Mouse (Mus musculus) embryonic facial prominence, embryonic 13.5 days (tissue): ENCODE measurements around the gene Eps8l2. TPM values are rescaled to one million over a fixed set of nuclear protein-coding genes. Genes with fewer than 3 reads are reported as not detected.

Experiments used
- ATAC-seq: fragments of 200-750 bp; cut with Nextera tagmentation; 2 replicates; pipeline ENCODE4 v1.8.0; 2017; ENCODE audit warnings: low read depth; ENCODE audit not compliant: insufficient number of reproducible peaks, insufficient read depth, low FRiP score, low TSS enrichment
- H3K27ac ChIP-seq: fragments of 300-500 bp; sonication (generic); 2 replicates; pipeline ENCODE4 v1.5.1; 2015; ENCODE audit warnings: moderate library complexity, mild to moderate bottlenecking, inconsistent platforms
- H3K27me3 ChIP-seq: fragments of 300-500 bp; sonication (generic); 2 replicates; pipeline ENCODE4 v1.6.1; 2015; ENCODE audit warnings: mild to moderate bottlenecking, inconsistent platforms
- H3K36me3 ChIP-seq: fragments of 300-500 bp; sonication (generic); 2 replicates; pipeline ENCODE4 v1.6.1; 2015; ENCODE audit warnings: mild to moderate bottlenecking, inconsistent platforms
- H3K4me1 ChIP-seq: fragments of 300-500 bp; sonication (generic); 2 replicates; pipeline ENCODE4 v1.6.1; 2015; ENCODE audit warnings: inconsistent platforms
- H3K4me2 ChIP-seq: fragments of 300-500 bp; sonication (generic); 2 replicates; pipeline ENCODE4 v1.6.1; 2015; ENCODE audit warnings: moderate library complexity, mild to moderate bottlenecking, inconsistent platforms
- H3K4me3 ChIP-seq: fragments of 300-500 bp; sonication (generic); 2 replicates; pipeline ENCODE4 v1.5.1; 2015; ENCODE audit warnings: mild to moderate bottlenecking, inconsistent platforms
- H3K9ac ChIP-seq: fragments of 300-500 bp; sonication (generic); 2 replicates; pipeline ENCODE4 v1.6.1; 2015; ENCODE audit warnings: mild to moderate bottlenecking, inconsistent platforms
- H3K9me3 ChIP-seq: fragments of 300-500 bp; sonication (generic); 2 replicates; pipeline ENCODE4 v1.6.1; 2016; ENCODE audit warnings: inconsistent platforms
- WGBS: fragments of 180-500 bp; shearing (Covaris S2); methylation state at CpG from one replicate; pipeline ENCODE4 v1.1.7; 2015; ENCODE audit warnings: mixed read lengths; 5-methylcytosine and 5-hydroxymethylcytosine counted together
- polyA plus RNA-seq: library from polyadenylated mRNA; unstranded; fragments of >200 nt; fragmentation: Nextera tagmentation; extraction: Ambion mirVana; gene quantifications from 2 replicates; pipeline ENCODE4 v1.2.1, GENCODE M21; 2015

Gene Eps8l2
- polyA plus RNA-seq, 1 experiment from 2014 or later = 13.1 TPM

- no peaks in the 10 kb centered on the region for H3K27me3 ChIP-seq
- no peaks in the 10 kb centered on the region for H3K9me3 ChIP-seq
- 0 out of 2 replicates have a peak overlapping the region, but pooled peaks have one; percentile 52 for H3K9ac ChIP-seq
- no peak for ATAC-seq
- H3K27ac ChIP-seq = no peak overlapping the region
- H3K36me3 ChIP-seq = peaks cover 98% of the 10 kb centered on the region
- H3K4me1 ChIP-seq = no peaks in the 10 kb centered on the region
- no peak overlapping the region for H3K4me3 ChIP-seq
- no peak overlapping the region for H3K4me2 ChIP-seq
- WGBS = 86% methylated on average over 2 of the region's 2 CpGs
These were observed 24.3 kb upstream of the Eps8l2 start for GRCm38 (mm10) chr7:141314416-141314815.

DNA sequence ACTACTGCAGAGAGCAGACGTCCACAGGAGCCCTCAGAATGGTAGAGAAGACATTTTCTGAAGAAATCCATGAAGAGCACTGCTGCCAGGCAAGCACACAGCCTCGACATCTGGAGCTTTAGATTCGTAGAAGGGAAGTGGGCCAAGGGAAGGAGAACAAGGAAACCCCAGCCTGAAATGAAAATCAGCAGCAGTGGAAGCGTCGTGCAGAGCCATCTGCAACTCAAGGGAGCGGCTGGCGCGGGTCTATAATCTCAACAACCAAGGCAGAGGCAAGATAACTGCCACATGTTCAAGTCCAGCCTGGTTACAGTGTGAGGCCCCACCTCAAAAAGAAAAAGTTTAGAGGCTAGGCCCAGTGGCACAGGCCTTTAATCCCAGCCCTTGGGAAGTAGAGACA, 23.6 kb upstream of the Eps8l2 start:
- H3K9me3 ChIP-seq = no peaks in the 10 kb centered on the region
- 86% methylated on average over 8 of the region's 8 CpGs for WGBS
- no peak overlapping the region for H3K9ac ChIP-seq
- H3K4me3 ChIP-seq = no peak overlapping the region
- no peak overlapping the region for H3K4me2 ChIP-seq
- no peaks in the 10 kb centered on the region for H3K4me1 ChIP-seq
- ATAC-seq = no peak
- no peak overlapping the region for H3K27ac ChIP-seq
- H3K27me3 ChIP-seq = no peaks in the 10 kb centered on the region
- peaks cover 97% of the 10 kb centered on the region for H3K36me3 ChIP-seq

- 80% methylated on average over 5 of the region's 5 CpGs for WGBS
- no peak for ATAC-seq
- Histone ChIP-seq H3K4me1 (no peaks in the 10 kb centered on the region), H3K4me3 (no peak overlapping the region), H3K36me3 (peaks cover 96% of the 10 kb centered on the region), H3K4me2 (no peak overlapping the region), H3K9ac (no peak overlapping the region), H3K9me3 (no peaks in the 10 kb centered on the region), H3K27ac (no peak overlapping the region), H3K27me3 (no peaks in the 10 kb centered on the region)
These were observed 22.7 kb upstream of the Eps8l2 start for GRCm38 (mm10) chr7:141315974-141316373.

DNA sequence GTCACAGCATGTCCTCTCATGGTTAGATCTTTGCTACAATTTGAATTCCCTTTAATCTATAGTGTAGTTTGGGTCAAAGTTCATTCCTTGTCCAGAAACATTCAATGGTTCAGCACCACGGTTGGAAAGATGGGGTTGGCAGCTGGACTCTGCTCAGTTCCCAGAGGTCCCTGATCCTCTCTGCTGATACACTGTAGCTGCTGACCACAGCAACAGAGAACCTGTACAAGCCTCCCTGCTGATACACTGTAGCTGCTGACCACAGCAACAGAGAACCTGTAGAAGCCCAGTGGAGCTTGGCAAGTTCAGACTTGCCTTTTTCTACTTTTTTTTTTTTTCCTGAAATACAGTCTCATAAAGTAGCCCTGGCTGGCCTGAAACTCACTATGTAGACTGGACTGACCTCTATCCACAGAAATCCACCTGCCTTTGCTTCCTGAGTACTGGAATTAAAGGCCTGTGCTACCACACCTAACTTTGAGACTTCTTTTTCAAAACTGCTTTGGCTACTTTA, 21.0 kb upstream of the Eps8l2 start:
- peaks cover 96% of the 10 kb centered on the region for H3K36me3 ChIP-seq
- no peak overlapping the region for H3K4me2 ChIP-seq
- no peak overlapping the region for H3K27ac ChIP-seq
- H3K4me1 ChIP-seq = no peaks in the 10 kb centered on the region
- H3K27me3 ChIP-seq = no peaks in the 10 kb centered on the region
- no peaks in the 10 kb centered on the region for H3K9me3 ChIP-seq
- no peak overlapping the region for H3K9ac ChIP-seq
- 84% methylated on average over 1 of the region's 1 CpGs for WGBS
- H3K4me3 ChIP-seq = no peak overlapping the region
- ATAC-seq = no peak

DNA sequence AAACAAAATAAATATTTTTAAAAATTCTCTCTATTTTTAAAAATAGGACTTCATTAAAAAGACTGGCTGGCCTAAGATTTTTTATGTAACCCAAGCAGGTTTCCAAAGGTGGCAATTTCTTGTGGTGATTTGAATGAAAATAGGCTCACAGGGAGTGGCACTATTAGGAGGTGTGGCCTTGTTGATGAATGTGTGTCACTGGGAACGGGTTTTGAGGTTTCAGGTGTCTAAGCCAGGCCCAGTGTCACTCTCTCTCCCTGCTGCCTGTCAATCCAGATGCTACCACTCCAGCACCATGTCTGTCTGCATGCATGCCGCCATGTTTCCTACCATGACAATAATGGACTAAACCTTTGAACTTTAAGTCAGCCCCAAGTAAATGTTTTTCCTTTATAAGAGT, 19.2 kb upstream of the Eps8l2 start:
- Histone ChIP-seq H3K4me3 (no peak overlapping the region), H3K4me1 (no peaks in the 10 kb centered on the region), H3K27me3 (no peaks in the 10 kb centered on the region), H3K27ac (no peak overlapping the region), H3K9me3 (no peaks in the 10 kb centered on the region), H3K9ac (no peak overlapping the region), H3K36me3 (peaks cover 97% of the 10 kb centered on the region), H3K4me2 (no peak overlapping the region)
- no peak for ATAC-seq
- 66% methylated on average over 2 of the region's 2 CpGs for WGBS

DNA sequence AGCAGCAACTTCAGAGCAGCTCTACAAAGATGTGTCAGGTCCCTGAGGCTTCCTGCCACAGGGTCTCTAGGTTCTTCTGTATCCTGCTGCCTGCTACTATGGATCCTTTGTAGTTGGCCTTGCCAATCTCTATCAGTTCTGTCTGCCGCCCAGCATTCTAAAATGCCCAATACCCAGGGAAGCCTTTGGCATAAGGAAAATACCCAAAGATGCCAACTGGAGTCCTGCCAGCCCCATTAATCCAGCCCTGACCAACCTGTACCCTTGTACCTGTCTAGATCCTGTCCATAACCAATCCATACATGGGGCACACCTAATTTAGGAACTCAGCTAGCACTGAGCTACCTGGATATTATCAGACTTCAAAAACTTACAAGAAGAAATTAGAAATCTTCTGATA, 14.0 kb upstream of the Eps8l2 start:
- Histone ChIP-seq H3K4me2 (no peak overlapping the region), H3K27me3 (no peaks in the 10 kb centered on the region), H3K36me3 (peaks cover 45% of the 10 kb centered on the region), H3K4me3 (no peak overlapping the region), H3K9me3 (no peaks in the 10 kb centered on the region), H3K9ac (no peak overlapping the region), H3K4me1 (peaks cover 31% of the 10 kb centered on the region), H3K27ac (no peak overlapping the region)
- 92% methylated on average over 1 of the region's 1 CpGs for WGBS
- ATAC-seq = no peak

DNA sequence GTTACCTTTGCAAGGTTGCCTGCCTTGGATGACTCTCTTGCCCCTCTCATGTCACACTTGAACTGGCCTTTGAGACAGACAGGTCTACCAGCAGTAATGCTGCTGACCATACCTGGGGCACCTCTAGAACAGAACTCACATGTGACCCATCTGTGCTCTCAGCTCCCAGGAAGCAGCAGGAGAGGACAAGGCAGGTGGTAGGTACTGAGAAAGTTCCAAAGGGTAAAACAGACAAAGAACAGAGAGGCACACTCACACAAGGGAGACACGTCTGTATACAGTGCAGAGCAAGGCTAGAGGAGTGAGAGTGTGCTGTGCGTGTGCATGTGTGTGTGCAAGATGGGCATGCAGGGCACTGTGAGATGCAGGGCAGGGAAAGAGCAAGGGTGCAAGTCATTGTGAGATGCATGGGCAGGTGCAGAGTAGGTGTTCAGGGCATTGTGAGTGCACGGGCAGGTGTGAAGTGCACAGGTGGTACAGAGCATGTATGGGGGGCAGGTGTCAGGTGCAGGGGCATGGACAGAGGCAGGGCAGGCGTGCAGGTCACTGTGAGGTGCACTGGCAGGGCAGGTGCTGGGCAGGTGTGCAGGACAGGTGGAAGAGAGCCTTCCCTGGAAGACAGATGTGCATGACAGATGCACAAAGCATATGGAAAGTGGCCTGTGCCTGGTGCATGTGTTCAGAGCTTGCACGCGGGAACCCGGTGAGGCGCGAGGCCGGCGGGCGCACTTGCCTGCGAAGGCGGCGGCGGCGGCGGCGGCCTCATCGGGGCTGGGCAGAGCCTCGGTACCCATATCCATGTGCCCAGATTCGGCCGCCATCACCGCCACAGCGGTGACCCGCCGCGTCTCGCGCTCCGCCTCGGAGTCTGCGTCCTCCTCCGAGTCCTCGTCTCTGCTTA, 11.9 kb upstream of the Eps8l2 start:
- Histone ChIP-seq H3K4me3 (peak overlapping the region; percentile 65), H3K27me3 (no peaks in the 10 kb centered on the region), H3K9me3 (no peaks in the 10 kb centered on the region), H3K9ac (peak overlapping the region; percentile 97), H3K4me1 (peaks cover 31% of the 10 kb centered on the region), H3K4me2 (peak overlapping the region; percentile 96), H3K36me3 (peaks cover 26% of the 10 kb centered on the region), H3K27ac (peak overlapping the region; percentile 100)
- ATAC-seq = peak; percentile 8; the same call in 1 of the 2 replicates
- 4% methylated on average over 35 of the region's 35 CpGs for WGBS

DNA sequence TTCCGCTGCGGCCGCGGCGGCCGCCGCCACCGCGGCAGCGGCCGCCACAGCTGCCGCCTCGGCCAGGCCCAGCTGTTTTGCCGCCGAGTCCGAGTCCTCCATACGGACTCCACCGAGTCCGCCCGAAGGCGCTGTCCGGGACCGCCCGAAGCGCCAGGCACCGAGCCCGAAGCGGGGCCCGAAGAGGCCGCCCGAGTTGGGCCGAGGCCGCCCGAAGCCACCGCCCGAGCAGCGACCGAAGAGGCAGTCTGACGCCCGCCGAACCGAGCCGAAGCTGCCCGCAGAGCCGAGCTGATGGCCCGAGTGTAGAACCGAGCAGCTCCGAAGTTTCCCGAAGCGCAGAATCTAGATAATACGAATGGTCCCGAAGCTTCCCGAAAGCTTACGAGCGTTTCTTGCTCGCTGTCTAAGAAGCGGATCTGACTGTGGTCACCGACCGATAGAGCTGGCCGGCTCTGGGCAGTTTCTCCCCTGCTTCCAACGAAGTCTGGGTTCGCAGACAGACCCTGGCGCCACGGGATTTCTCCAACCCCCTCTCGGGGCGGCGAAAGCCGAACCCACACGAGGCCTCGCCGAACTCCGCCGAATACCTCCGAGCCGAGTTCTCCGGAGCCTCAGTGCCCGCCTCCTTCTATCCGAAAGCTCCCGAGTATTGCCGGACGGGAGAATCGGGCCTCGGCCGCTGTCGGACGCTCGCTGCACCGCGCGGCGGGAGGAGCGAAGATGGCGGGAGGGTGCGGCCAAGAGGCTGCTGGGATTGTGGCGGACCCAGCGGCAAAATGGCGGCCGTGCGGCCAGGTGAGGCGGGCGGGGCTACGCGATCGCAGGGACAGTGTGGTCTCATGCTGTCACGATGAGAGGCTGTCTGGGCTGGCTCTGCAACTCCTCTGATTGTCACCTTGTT, 11.0 kb upstream of the Eps8l2 start, which contains the start of the genes Deaf1 and Tmem80:
TSS of gene Deaf1 (minus strand) at position 222 of the 904 bp plus-strand sequence.
TSS of gene Tmem80 (plus strand) at position 271 of the 904 bp plus-strand sequence.
- Histone ChIP-seq H3K27me3 (no peaks in the 10 kb centered on the region), H3K4me3 (peak within 1 kb of the TSS; percentile 65), H3K4me1 (peaks cover 31% of the 10 kb centered on the region), H3K36me3 (peaks cover 24% of the 10 kb centered on the region), H3K4me2 (peak within 1 kb of the TSS; percentile 96), H3K9ac (peak within 1 kb of the TSS; percentile 97), H3K27ac (peak within 1 kb of the TSS; percentile 100), H3K9me3 (no peaks in the 10 kb centered on the region)
- ATAC-seq = peak; percentile 95
- WGBS = under 1% methylated on average over 105 of the region's 105 CpGs

DNA sequence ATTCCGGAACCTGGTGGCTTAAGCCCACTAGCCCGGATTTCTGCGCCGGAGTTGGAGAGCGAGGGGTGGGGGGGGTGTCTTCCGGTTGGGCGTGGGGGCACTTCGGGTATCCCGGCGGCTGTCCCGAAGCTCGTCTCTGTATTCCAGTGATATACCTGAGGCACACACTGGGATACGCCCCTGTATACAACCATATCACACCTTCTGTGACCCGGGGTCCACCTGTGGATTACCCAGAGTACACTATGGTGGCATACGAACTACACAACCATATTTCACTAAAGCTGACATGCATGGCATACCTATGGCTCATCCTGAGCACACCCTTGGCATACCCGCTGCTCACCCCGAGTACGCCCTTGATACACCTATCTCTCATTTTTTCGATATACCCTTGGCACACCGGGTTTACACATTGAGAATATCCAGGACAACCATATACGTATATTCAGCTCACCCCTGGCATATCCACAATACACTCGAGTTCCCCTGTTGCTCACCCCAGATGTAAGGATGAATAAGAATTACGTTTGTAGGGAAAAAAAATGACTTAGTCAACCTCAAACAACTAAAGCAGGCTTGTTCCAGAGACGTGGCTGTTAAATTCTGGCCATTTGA, 10.2 kb upstream of the Eps8l2 start:
- ATAC-seq = peak; percentile 23; the same call in 1 of the 2 replicates
- peak overlapping the region; percentile 65 for H3K4me3 ChIP-seq
- no peaks in the 10 kb centered on the region for H3K27me3 ChIP-seq
- peak overlapping the region; percentile 100 for H3K27ac ChIP-seq
- peaks cover 24% of the 10 kb centered on the region for H3K36me3 ChIP-seq
- peak overlapping the region; percentile 96 for H3K4me2 ChIP-seq
- 16% methylated on average over 24 of the region's 24 CpGs for WGBS
- no peaks in the 10 kb centered on the region for H3K9me3 ChIP-seq
- H3K9ac ChIP-seq = peak overlapping the region; percentile 97
- H3K4me1 ChIP-seq = peaks cover 31% of the 10 kb centered on the region

DNA sequence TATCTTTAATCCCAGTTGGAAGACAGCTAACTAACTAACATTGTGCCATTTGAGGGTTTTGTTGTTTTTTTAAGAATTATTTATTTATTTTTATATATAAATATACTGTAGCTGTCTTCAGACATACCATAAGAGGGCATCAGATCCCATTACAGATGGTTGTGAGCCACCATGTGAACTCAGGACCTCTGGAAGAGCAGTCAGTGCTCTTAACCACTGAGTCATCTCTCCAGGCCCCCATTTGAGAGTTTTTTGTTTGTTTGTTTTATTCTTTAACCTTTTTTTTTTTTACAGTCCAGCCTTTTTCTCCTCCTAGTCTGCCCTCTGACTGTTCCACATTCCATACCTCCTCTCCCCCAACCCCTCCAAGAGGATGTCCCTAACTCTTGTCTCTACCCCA, 8.0 kb upstream of the Eps8l2 start:
- no peak for ATAC-seq
- Histone ChIP-seq H3K4me3 (no peak overlapping the region), H3K27me3 (no peaks in the 10 kb centered on the region), H3K9me3 (no peaks in the 10 kb centered on the region), H3K27ac (no peak overlapping the region), H3K36me3 (peaks cover 30% of the 10 kb centered on the region), H3K4me1 (peaks cover 25% of the 10 kb centered on the region), H3K9ac (no peak overlapping the region), H3K4me2 (no peak overlapping the region)

GRCm38 (mm10) chr7:141331990-141332389, 6.7 kb upstream of the Eps8l2 start:
- Histone ChIP-seq H3K27me3 (no peaks in the 10 kb centered on the region), H3K36me3 (peaks cover 30% of the 10 kb centered on the region), H3K4me1 (peaks cover 12% of the 10 kb centered on the region), H3K9ac (no peak overlapping the region), H3K27ac (no peak overlapping the region), H3K4me3 (no peak overlapping the region), H3K4me2 (no peak overlapping the region), H3K9me3 (no peaks in the 10 kb centered on the region)
- 82% methylated on average over 6 of the region's 6 CpGs for WGBS
- ATAC-seq = no peak
